Mouse (Mus musculus): Measurements from ENCODE around the gene Pdlim3. TPM values are rescaled to one million over a fixed set of nuclear protein-coding genes. Genes with fewer than 3 reads are reported as not detected.
A peak's percentile ranks its signal among the peaks of the same experiment; 100 is the strongest.

The Pdlim3 gene
- polyA plus RNA-seq, 1 experiment from 2014 or later: 5.9 TPM

DNA sequence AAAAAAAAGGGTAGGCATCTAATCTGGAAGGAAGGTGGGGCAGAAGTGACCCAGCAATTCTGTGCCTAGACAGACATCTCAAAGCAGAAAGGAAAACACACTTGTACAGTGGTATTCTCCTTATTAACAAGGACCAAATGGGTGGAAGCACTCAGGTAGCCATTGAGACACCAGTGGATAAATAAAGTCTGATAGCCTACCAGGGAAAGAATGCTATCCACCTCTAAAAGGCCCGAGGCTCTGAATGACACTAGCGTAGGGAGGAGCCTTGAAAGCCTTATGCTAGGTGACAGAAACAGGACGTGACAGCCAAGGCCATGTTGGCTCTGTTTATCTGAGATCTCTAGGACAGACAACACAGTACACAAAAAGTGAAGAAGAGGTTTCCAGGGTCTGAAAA is 31.2 kb downstream of the Pdlim3 start:
- no peaks in the 10 kb centered on the region for H3K9me3 ChIP-seq
- no peak for DNase-seq (ENCODE audit: low spot score)
- 86% methylated on average over 3 of the region's 3 CpGs for WGBS
- peak overlapping the region; percentile 14; the same call in 1 of the 2 replicates for H3K27ac ChIP-seq (replicated peaks)
- no peak overlapping the region for H3K4me3 ChIP-seq
- no peaks in the 10 kb centered on the region for H3K27me3 ChIP-seq (replicated peaks; ENCODE audit: low read depth, poor library complexity, severe bottlenecking)
- H3K4me1 ChIP-seq: peaks cover 7% of the 10 kb centered on the region
- no peaks in the 10 kb centered on the region for H3K36me3 ChIP-seq (replicated peaks)

DNA sequence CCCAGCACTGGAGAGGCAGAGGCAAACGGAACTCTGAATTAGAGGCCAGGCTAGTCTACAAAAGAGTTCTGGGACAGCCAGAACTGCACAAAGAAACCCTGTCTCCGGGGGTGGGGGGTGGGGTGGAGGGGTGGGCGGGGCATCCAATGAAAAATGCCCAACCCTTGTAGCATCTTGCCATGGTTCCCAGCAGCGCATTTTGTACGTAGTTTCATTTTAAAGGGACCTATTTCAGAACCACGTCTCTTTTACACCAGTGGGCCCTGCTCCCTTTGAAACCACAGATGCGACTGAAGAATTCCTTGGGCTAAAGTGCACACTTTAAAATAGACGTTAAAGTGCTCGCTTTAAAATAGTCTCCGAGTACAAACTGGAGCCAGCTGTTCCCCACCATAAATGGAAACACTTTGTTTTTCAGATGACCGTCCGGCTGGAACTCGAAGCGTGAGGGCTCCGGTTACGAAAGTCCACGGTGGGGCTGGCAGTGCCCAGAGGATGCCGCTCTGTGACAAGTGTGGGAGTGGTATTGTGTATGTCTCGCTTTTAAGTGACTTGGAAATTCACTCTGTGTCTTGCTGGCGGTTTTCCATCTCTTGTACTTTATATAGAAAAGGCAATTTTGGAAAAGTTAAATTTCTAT is 31.9 kb downstream of the Pdlim3 start:
- DNase-seq (ENCODE audit: low spot score): peak; percentile 21
- WGBS: 73% methylated on average over 20 of the region's 20 CpGs
- H3K27ac ChIP-seq (replicated peaks): peak overlapping the region; percentile 14

DNA sequence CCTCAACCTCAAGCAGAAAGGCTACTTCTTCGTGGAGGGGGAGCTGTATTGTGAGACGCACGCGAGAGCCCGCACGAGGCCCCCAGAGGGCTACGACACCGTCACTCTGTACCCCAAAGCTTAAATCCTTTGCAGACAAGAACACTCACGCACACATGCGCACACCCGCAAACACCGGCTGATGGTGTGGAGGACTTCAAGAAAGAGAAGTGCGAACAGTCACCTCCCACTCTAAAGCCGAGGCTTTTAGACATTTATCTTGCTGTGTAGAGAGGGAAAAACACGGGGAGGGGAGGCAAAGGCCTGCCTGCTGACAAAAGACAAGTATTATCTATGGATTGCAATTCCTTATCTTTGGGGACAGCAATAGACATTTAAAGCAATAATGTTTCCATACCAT is 33.6 kb downstream of the Pdlim3 start:
- Histone ChIP-seq H3K36me3 (replicated peaks) (no peaks in the 10 kb centered on the region), H3K4me1 (peaks cover 7% of the 10 kb centered on the region; the same call in 1 of the 2 replicates), H3K27ac (replicated peaks) (no peak overlapping the region; the same call in 1 of the 2 replicates), H3K4me3 (no peak overlapping the region), H3K27me3 (replicated peaks; ENCODE audit: low read depth, poor library complexity, severe bottlenecking) (no peaks in the 10 kb centered on the region), H3K9me3 (no peaks in the 10 kb centered on the region)
- WGBS: 89% methylated on average over 15 of the region's 15 CpGs
- no peak for DNase-seq (ENCODE audit: low spot score)

More for the DNA sequence above, 31.9 kb downstream of the Pdlim3 start:
- Histone ChIP-seq H3K9me3 (no peaks in the 10 kb centered on the region), H3K36me3 (replicated peaks) (no peaks in the 10 kb centered on the region), H3K27me3 (replicated peaks; ENCODE audit: low read depth, poor library complexity, severe bottlenecking) (no peaks in the 10 kb centered on the region), H3K4me1 (peaks cover 7% of the 10 kb centered on the region; the same call in 1 of the 2 replicates), H3K4me3 (no peak overlapping the region)

DNA sequence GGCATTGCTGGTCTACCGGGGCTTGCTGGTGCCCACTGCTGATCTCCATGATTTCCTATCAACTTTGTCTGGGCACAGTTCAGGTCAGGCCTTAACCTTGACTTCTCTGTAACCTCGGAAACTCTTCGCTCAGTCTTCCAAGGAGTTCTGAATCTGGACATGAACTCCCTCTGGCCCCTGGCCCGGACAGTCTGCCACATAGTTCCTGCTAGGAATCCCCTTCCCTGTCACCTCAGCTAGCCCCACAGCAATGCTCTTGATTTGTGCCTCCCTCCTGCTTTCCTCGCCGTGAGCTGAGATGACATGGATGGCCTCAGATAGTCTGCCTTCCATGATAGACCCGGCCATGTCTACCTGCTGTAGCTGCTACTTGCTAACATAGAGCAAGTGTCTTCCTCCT is 35.1 kb downstream of the Pdlim3 start:
- no peaks in the 10 kb centered on the region for H3K36me3 ChIP-seq (replicated peaks)
- H3K4me3 ChIP-seq: no peak overlapping the region
- H3K27ac ChIP-seq (replicated peaks): no peak overlapping the region
- H3K27me3 ChIP-seq (replicated peaks; ENCODE audit: low read depth, poor library complexity, severe bottlenecking): no peaks in the 10 kb centered on the region
- WGBS: 90% methylated on average over 7 of the region's 7 CpGs
- DNase-seq (ENCODE audit: low spot score): no peak
- H3K4me1 ChIP-seq: peaks cover 7% of the 10 kb centered on the region; the same call in 1 of the 2 replicates
- H3K9me3 ChIP-seq: no peaks in the 10 kb centered on the region

DNA sequence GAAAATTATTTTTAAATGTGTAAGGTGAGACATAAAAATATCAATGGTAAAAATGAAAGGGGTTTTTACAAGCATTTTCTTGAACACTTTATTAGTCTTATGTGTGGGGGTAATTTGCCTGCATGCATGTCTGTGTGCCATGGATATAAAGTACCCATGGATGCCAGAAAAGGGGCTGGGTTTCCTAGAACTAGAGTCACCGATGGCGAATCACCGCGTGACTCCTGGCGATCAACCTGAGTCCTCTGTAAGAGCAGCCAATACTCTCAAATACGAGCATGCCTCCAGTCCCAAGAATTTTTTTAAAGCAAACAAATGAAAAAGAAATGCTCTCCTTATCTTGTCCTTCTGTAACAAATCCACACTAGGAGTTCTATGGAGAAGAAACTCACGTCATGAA is 36.9 kb downstream of the Pdlim3 start:
- no peak overlapping the region for H3K4me3 ChIP-seq
- no peak overlapping the region for H3K27ac ChIP-seq (replicated peaks)
- H3K9me3 ChIP-seq: no peaks in the 10 kb centered on the region
- H3K27me3 ChIP-seq (replicated peaks; ENCODE audit: low read depth, poor library complexity, severe bottlenecking): no peaks in the 10 kb centered on the region
- no peaks in the 10 kb centered on the region for H3K36me3 ChIP-seq (replicated peaks)
- no peak for DNase-seq (ENCODE audit: low spot score)
- 95% methylated on average over 7 of the region's 7 CpGs for WGBS
- peaks cover 2% of the 10 kb centered on the region; the same call in 1 of the 2 replicates for H3K4me1 ChIP-seq

DNA sequence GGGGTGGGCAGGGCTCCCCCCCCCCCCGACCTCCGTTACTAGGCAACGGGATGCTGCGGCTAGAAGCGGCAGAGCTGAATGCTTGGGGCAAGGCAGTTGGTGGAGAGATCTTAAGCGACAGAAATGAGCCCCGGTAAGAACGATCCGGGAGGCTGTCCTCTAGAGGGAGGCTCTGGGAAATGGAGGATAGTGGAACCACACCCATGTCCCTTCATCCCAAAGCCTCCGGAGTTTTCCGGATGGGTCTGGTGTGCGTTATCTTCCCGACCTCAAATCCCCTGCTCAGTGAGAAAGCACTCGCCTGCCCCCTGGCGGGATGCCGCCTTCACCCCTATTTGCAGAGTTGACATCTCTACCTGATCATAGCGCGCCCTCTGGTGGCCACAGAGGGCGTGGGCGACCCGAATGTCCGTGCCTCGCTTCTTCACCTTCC is 49.3 kb downstream of the Pdlim3 start, which contains the start of gene Ccdc110:
Gene Ccdc110, plus strand, starts transcription at position 38 of the 433 bp plus-strand sequence.
- H3K4me1 ChIP-seq: peaks cover 6% of the 10 kb centered on the region; the same call in 1 of the 2 replicates
- H3K4me3 ChIP-seq: peak within 1 kb of the TSS; percentile 54
- peak; percentile 96 for DNase-seq (ENCODE audit: low spot score)
- WGBS: 3% methylated on average over 23 of the region's 23 CpGs
- H3K36me3 ChIP-seq (replicated peaks): no peaks in the 10 kb centered on the region
- H3K27ac ChIP-seq (replicated peaks): no peak within 1 kb of the TSS
- 0 out of 2 replicates have a peak, but pooled peaks cover 6% of the 10 kb centered on the region for H3K9me3 ChIP-seq
- peaks cover 4% of the 10 kb centered on the region; the same call in 1 of the 2 replicates for H3K27me3 ChIP-seq (replicated peaks; ENCODE audit: low read depth, poor library complexity, severe bottlenecking)

DNA sequence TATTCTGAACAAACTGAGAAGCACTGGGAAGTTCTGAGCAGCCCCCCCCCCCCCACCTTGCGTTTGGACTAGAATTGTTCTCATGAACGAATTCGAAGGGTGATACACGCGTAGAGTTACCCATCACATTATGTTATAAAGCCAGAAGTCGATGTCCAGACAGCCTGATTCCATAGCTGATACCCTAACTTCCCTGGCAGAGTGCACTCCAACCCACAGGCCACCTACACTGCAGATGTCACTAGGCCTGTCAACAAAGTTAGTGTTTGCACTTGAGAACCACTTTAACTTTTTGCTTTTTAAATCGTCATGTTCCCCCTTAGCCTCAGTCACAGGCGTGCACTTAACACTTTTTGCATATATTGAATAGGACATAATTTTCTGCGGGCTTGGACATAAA is 51.7 kb downstream of the Pdlim3 start:
- H3K36me3 ChIP-seq (replicated peaks): no peaks in the 10 kb centered on the region
- H3K27ac ChIP-seq (replicated peaks): no peak overlapping the region
- no peak for DNase-seq (ENCODE audit: low spot score)
- WGBS: 91% methylated on average over 9 of the region's 9 CpGs
- H3K27me3 ChIP-seq (replicated peaks; ENCODE audit: low read depth, poor library complexity, severe bottlenecking): peaks cover 4% of the 10 kb centered on the region; the same call in 1 of the 2 replicates
- H3K4me3 ChIP-seq: no peak overlapping the region
- H3K4me1 ChIP-seq: peaks cover 6% of the 10 kb centered on the region; the same call in 1 of the 2 replicates
- no peaks in the 10 kb centered on the region for H3K9me3 ChIP-seq

DNA sequence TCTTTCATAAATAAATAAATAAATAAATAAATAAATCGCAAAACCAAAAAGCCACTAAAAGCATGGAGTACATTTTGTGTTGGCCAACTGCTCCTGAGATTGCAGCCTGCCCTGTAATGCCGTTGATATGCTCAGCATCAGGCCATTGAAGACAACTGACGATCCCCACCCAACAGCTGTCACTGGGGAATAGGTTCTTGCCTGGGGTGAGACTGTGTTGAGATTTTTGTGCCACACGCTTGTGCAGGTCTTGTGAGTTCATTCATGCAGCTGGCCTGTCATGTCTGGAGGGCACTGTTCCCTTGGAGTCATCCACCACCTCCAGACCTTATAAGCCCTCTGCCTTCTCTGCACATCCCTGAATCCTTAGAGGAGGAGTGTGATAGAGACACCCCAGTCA is 61.0 kb downstream of the Pdlim3 start:
- 88% methylated on average over 4 of the region's 4 CpGs for WGBS
- Histone ChIP-seq H3K4me3 (no peak overlapping the region), H3K27me3 (replicated peaks; ENCODE audit: low read depth, poor library complexity, severe bottlenecking) (no peaks in the 10 kb centered on the region), H3K36me3 (replicated peaks) (no peaks in the 10 kb centered on the region), H3K4me1 (no peaks in the 10 kb centered on the region), H3K27ac (replicated peaks) (no peak overlapping the region), H3K9me3 (no peaks in the 10 kb centered on the region)
- DNase-seq (ENCODE audit: low spot score): no peak

DNA sequence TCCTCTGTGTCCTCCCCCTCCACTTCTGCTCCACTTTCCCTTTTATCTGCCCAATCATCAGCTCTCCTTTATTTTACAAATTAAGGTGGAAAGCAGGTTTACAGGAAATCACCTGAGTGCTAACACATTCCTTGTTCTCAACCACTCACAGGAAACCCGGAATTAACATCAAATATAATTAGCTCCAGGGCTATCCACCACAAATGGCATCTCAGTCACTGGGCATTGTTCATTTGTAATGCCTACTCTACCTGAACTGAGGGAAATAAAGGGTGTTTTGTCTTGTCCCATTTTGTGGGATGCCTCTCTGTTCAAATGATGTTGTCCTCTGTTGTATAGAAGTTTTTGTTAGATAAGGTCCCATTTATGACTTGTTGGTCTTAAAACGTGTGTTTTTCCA is 65.4 kb downstream of the Pdlim3 start:
- Histone ChIP-seq H3K27me3 (replicated peaks; ENCODE audit: low read depth, poor library complexity, severe bottlenecking) (no peaks in the 10 kb centered on the region), H3K36me3 (replicated peaks) (no peaks in the 10 kb centered on the region), H3K27ac (replicated peaks) (no peak overlapping the region), H3K9me3 (no peaks in the 10 kb centered on the region), H3K4me1 (no peaks in the 10 kb centered on the region), H3K4me3 (no peak overlapping the region)
- DNase-seq (ENCODE audit: low spot score): no peak
- 56% methylated on average over 2 of the region's 2 CpGs for WGBS

Other genes with a start within 250 kb of the Pdlim3 start
- gene Ccdc110, start 49.2 kb downstream of the Pdlim3 start, polyA plus RNA-seq (2016; fragmentation: Nextera tagmentation; extraction: Ambion mirVana): 0.08 TPM in 1 of 2 replicates, not detected in the other
- 3.7 and 3.8 TPM in 2 replicates for gene 1700029J07Rik, start 89.8 kb downstream of the Pdlim3 start, polyA plus RNA-seq (2016; fragmentation: Nextera tagmentation; extraction: Ambion mirVana)
- 58.9 and 67.5 TPM in 2 replicates for gene Ufsp2, start 90.1 kb downstream of the Pdlim3 start, polyA plus RNA-seq (2016; fragmentation: Nextera tagmentation; extraction: Ambion mirVana)
- gene Lrp2bp, start 113.8 kb downstream of the Pdlim3 start, polyA plus RNA-seq (2016; fragmentation: Nextera tagmentation; extraction: Ambion mirVana): 0.14 and 0.20 TPM in 2 replicates
- 17.9 and 18.7 TPM in 2 replicates for gene Ankrd37, start 120.2 kb downstream of the Pdlim3 start, polyA plus RNA-seq (2016; fragmentation: Nextera tagmentation; extraction: Ambion mirVana)

Data from embryonic facial prominence, embryonic 10.5 days (tissue).